In the genomic region with DNA sequence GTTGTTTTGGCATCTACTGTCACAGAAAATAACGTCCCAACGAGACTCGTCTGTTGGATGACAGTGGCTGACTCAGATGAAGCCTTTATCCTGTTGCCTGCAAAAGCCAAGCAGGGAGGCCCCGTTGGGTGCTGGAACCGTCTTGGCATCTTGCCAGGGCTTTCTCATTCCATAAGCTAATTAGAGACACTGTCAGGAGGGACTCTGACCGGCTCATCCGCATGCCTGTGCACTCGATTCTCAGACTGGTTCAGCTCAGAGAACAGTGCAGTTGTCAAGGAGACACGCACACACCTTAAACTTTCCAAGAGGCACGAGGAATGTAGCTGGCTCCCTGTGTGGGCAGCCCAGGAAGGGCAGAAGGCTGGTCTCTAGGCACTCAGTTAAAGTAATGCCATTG, we compare ENCODE assay signal across 8 mouse cellular contexts.
DNase-seq lines count a peak whose midpoint lies in the region; ATAC-seq and TF ChIP-seq lines count a peak whose summit lies in the region.

No protein-coding gene starts in this region.

- H3K9me3 ChIP-seq in kidney, postnatal 0 days (replicated peaks; ENCODE audit: low read length), result no peaks in the 10 kb centered on the region
- no peaks in the 10 kb centered on the region for H3K9me3 ChIP-seq in midbrain, postnatal 0 days (ENCODE audit: low read length)

- H3K9ac ChIP-seq in kidney, postnatal 0 days (ENCODE audit: low read depth, low read length), result no peak overlapping the region
- H3K9ac ChIP-seq in midbrain, postnatal 0 days (replicated peaks; ENCODE audit: low read length, poor library complexity, severe bottlenecking), result no peak overlapping the region

- H3K4me3 ChIP-seq in kidney, postnatal 0 days (replicated peaks; ENCODE audit: low read depth, low read length), result no peak overlapping the region
- no peak overlapping the region for H3K4me3 ChIP-seq in midbrain, postnatal 0 days (ENCODE audit: low read depth, low read length)
- H3K4me3 ChIP-seq in gastrocnemius, adult 2 months, result no peak overlapping the region

- peaks cover 9% of the 10 kb centered on the region for H3K4me1 ChIP-seq in kidney, postnatal 0 days (replicated peaks; ENCODE audit: insufficient read depth, low read length)
- H3K4me1 ChIP-seq in midbrain, postnatal 0 days (ENCODE audit: insufficient read depth, low read length), result peaks cover 13% of the 10 kb centered on the region

- ATAC-seq in kidney, postnatal 0 days (replicated peaks; ENCODE audit: low FRiP score, low read depth), result peak; percentile 83
- no peak for ATAC-seq in midbrain, postnatal 0 days (ENCODE audit: low FRiP score)
- ATAC-seq in inflammation-experienced regulatory T-cells, adult 6 months, result no peak

- intact Hi-C loops in gastrocnemius, adult 2 months (cut with DNase I), result no loop called here

- H3K27ac ChIP-seq in kidney, postnatal 0 days, result peak overlapping the region; percentile 31; the same call in 1 of the 2 replicates
- no peak overlapping the region for H3K27ac ChIP-seq in midbrain, postnatal 0 days (ENCODE audit: low read depth, low read length)
- no peak overlapping the region for H3K27ac ChIP-seq in gastrocnemius, adult 2 months

- no peaks in the 10 kb centered on the region for H3K27me3 ChIP-seq in kidney, postnatal 0 days (ENCODE audit: insufficient read depth, low read length)
- H3K27me3 ChIP-seq in midbrain, postnatal 0 days (ENCODE audit: insufficient read depth, low read length), result no peaks in the 10 kb centered on the region; the same call in 1 of the 2 replicates

- peak; percentile 44 to 68 for DNase-seq in adrenal gland, adult (ENCODE audit: inconsistent age in 2 of 2, low spot score in 1 of 2)
- DNase-seq in adrenal gland, adult 18-20 months (ENCODE audit: low spot score in 2 of 2), result no peak
- DNase-seq in testis, postnatal 10 days (ENCODE audit: low spot score), result peak; percentile 66
- DNase-seq in testis, postnatal 14 days (ENCODE audit: low spot score), result no peak
- DNase-seq in kidney, postnatal 0 days (ENCODE audit: low spot score), result peak; percentile 82
- DNase-seq in midbrain, postnatal 0 days (ENCODE audit: low spot score), result peak; percentile 82
- DNase-seq in gastrocnemius, adult 2 months, result no peak

- H3K4me2 ChIP-seq in kidney, postnatal 0 days (ENCODE audit: low read length), result no peak overlapping the region
- no peak overlapping the region for H3K4me2 ChIP-seq in midbrain, postnatal 0 days (ENCODE audit: low read depth, low read length, poor library complexity, severe bottlenecking)

- 17% methylated on average over 10 of the region's 10 CpGs for WGBS in kidney, postnatal 0 days
- WGBS in midbrain, postnatal 0 days, result 19% methylated on average over 10 of the region's 10 CpGs

- no peak for TF ChIP-seq CTCF in kidney, postnatal 0 days (IDR thresholded peaks at IDR 0.05; ENCODE audit: low read depth)
- TF ChIP-seq CTCF in midbrain, postnatal 0 days (IDR thresholded peaks at IDR 0.05), result no peak
- TF ChIP-seq CTCF in gastrocnemius, adult 2 months (IDR thresholded peaks at IDR 0.05), result no peak

- no peaks in the 10 kb centered on the region for H3K36me3 ChIP-seq in kidney, postnatal 0 days (ENCODE audit: insufficient read depth, low read length)
- no peaks in the 10 kb centered on the region for H3K36me3 ChIP-seq in midbrain, postnatal 0 days (ENCODE audit: insufficient read depth, low read length)

Comparison
In these comparisons a context has a peak if more than half of its experiments do, and no peak if none do; other contexts are left out.
1. DNase-seq: peak in adrenal gland, adult (2 of 2), testis, postnatal 10 days (single experiment), kidney, postnatal 0 days (single experiment) and midbrain, postnatal 0 days (single experiment); none in adrenal gland, adult 18-20 months (0 of 2), testis, postnatal 14 days (single experiment) and gastrocnemius, adult 2 months (single experiment).